9 mouse cellular contexts compared by ENCODE assay signal in genomic region chr7:125888373-125888772, GRCm38 (mm10).
A peak's percentile ranks its signal among the peaks of the same experiment; 100 is the strongest.
DNase-seq lines count a peak whose midpoint lies in the region; ATAC-seq and TF ChIP-seq lines count a peak whose summit lies in the region.
"Had no signal": no experiment of that assay in that cellular context is flagged by ENCODE, and none has a peak within 500 bp of the region (broad histone marks: within the 10 kb centered on the region; RNA-seq: fewer than 3 reads in every experiment).

No protein-coding gene starts in this region.

- 62% methylated on average over 12 of the region's 12 CpGs for WGBS in neural tube, embryonic 13.5 days
- 31% methylated on average over 12 of the region's 12 CpGs for WGBS in kidney, embryonic 16.5 days

- H3K79me2 ChIP-seq in myocyte (ENCODE audit: control insufficient read depth, insufficient read depth) = no peaks in the 10 kb centered on the region

- no peak overlapping the region for H3ac ChIP-seq in myocyte (ENCODE audit: control insufficient read depth, insufficient read length)

- 0 out of 2 replicates have a peak overlapping the region, but pooled peaks have one; percentile 4 for H3K9ac ChIP-seq in neural tube, embryonic 13.5 days
- H3K9ac ChIP-seq in kidney, embryonic 16.5 days (replicated peaks; ENCODE audit: low read length) = no peak overlapping the region
- H3K9ac ChIP-seq: heart, embryonic 15.5 days had no signal

- H3K27me3 ChIP-seq in neural tube, embryonic 13.5 days = no peaks in the 10 kb centered on the region
- H3K27me3 ChIP-seq in myocyte (ENCODE audit: control insufficient read depth, insufficient read depth, insufficient read length) = peaks cover 68% of the 10 kb centered on the region
- H3K27me3 ChIP-seq in kidney, embryonic 16.5 days (ENCODE audit: insufficient read depth, low read length) = no peaks in the 10 kb centered on the region
- H3K27me3 ChIP-seq: heart, embryonic 15.5 days had no signal

- no peak for ATAC-seq in neural tube, embryonic 13.5 days (ENCODE audit: low read depth)
- no peak for ATAC-seq in kidney, embryonic 16.5 days (ENCODE audit: low FRiP score, low TSS enrichment)

- H3K36me3 ChIP-seq in neural tube, embryonic 13.5 days = no peaks in the 10 kb centered on the region
- no peaks in the 10 kb centered on the region for H3K36me3 ChIP-seq in myocyte (ENCODE audit: control insufficient read depth, insufficient read depth)
- no peaks in the 10 kb centered on the region for H3K36me3 ChIP-seq in kidney, embryonic 16.5 days (ENCODE audit: insufficient read depth, low read length)
- H3K36me3 ChIP-seq: heart, embryonic 15.5 days had no signal

- no peaks in the 10 kb centered on the region for H3K9me3 ChIP-seq in neural tube, embryonic 13.5 days
- no peaks in the 10 kb centered on the region for H3K9me3 ChIP-seq in kidney, embryonic 16.5 days (ENCODE audit: low read length)
- H3K9me3 ChIP-seq: heart, embryonic 15.5 days had no signal

- H3K4me3 ChIP-seq in neural tube, embryonic 13.5 days = no peak overlapping the region
- H3K4me3 ChIP-seq in myocyte = no peak overlapping the region
- no peak overlapping the region for H3K4me3 ChIP-seq in kidney, embryonic 16.5 days (ENCODE audit: low read length)
- H3K4me3 ChIP-seq: heart, embryonic 15.5 days had no signal

- H3K4me2 ChIP-seq in neural tube, embryonic 13.5 days = no peak overlapping the region
- H3K4me2 ChIP-seq in myocyte (ENCODE audit: low read depth) = peak overlapping the region; percentile 30
- H3K4me2 ChIP-seq in kidney, embryonic 16.5 days (replicated peaks; ENCODE audit: low read depth, low read length) = no peak overlapping the region
- H3K4me2 ChIP-seq: heart, embryonic 15.5 days had no signal

- H3K27ac ChIP-seq in neural tube, embryonic 13.5 days (replicated peaks) = 0 out of 2 replicates have a peak overlapping the region, but pooled peaks have one; percentile 9
- no peak overlapping the region for H3K27ac ChIP-seq in kidney, embryonic 16.5 days (ENCODE audit: low read length)
- H3K27ac ChIP-seq: heart, embryonic 15.5 days had no signal

- peaks cover 30% of the 10 kb centered on the region for H3K4me1 ChIP-seq in neural tube, embryonic 13.5 days (replicated peaks)
- peaks cover 12% of the 10 kb centered on the region; the same call in 1 of the 2 replicates for H3K4me1 ChIP-seq in kidney, embryonic 16.5 days (ENCODE audit: insufficient read depth, low read length)

- peak; percentile 23 to 24 for DNase-seq in cerebellum, adult 18-20 months
- no peak for DNase-seq in cerebellum, postnatal 36 days
- DNase-seq in neural tube, embryonic 10.5 days (ENCODE audit: extremely low spot score, low spot score) = no peak
- peak; percentile 48 to 53 for DNase-seq in layer of hippocampus, postnatal 25 days (ENCODE audit: extremely low spot score in 1 of 2, low spot score in 1 of 2)
- DNase-seq in testis, postnatal 10 days (ENCODE audit: low spot score) = no peak

- TF ChIP-seq POLR2A in myocyte (IDR thresholded peaks at IDR 0.05; ENCODE audit: insufficient read length, low read depth) = no peak

TF ChIP-seq in myocyte, 11 proteins besides CTCF, POLR2A, EP300 and RAD21:
- TF ChIP-seq MYOD1 (IDR thresholded peaks at IDR 0.05; ENCODE audit: control insufficient read depth in 1 of 3, insufficient read length in 2 of 3, low read depth in 2 of 3) (peak in 1 of 3 experiments; percentile 57), MYOG (IDR thresholded peaks at IDR 0.05; ENCODE audit: control insufficient read depth in 1 of 3, insufficient read depth in 1 of 3, insufficient read length in 2 of 3, low read depth in 2 of 3) (peak; percentile 10 to 64 (median 18)), CEBPB (IDR thresholded peaks at IDR 0.05; ENCODE audit: insufficient read depth, poor library complexity, severe bottlenecking) (0 out of 2 replicates have a peak, but pooled peaks have one; percentile 30), REST (IDR thresholded peaks at IDR 0.05; ENCODE audit: insufficient read depth, insufficient read length) (no peak)

Comparison
In these comparisons a context has a peak if more than half of its experiments do, and no peak if none do; other contexts are left out.
1. DNase-seq: peak in cerebellum, adult 18-20 months (2 of 2) and layer of hippocampus, postnatal 25 days (2 of 2); none in cerebellum, postnatal 36 days (0 of 2), neural tube, embryonic 10.5 days (single experiment) and testis, postnatal 10 days (single experiment).